7 mouse cellular contexts compared by ENCODE assay signal in the genomic region with DNA sequence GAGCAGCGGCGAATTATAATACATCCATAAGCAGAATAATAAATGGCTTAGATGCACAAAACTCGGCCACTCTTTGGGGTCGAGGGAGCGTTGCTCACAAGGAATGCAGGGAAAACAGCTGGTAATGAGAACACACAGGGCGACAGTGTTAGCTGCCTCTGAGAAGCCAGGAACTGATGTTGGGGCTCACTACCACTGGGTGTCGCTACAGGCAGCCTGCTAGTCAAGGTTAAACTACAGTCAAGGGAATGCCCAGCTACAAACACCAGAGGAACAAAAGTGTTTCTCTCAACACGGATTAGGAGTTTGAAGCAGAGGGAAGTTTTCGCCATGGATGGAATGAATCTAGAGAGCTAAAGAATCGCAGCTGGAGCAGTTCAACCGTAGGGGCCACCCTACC.
DNase-seq lines count a peak whose midpoint lies in the region; ATAC-seq lines count a peak whose summit lies in the region.

No protein-coding gene starts in this region.

- H3K9me3 ChIP-seq in hindbrain, embryonic 15.5 days, result no peaks in the 10 kb centered on the region
- no peaks in the 10 kb centered on the region for H3K9me3 ChIP-seq in midbrain, embryonic 10.5 days (replicated peaks)

- DNase-seq in adipocyte (ENCODE audit: low spot score), result peak; percentile 50
- peak; percentile 25 for DNase-seq in cerebellum, adult 9-11 months
- peak; percentile 39 to 82 for DNase-seq in frontal cortex, postnatal 10 days (ENCODE audit: low spot score in 2 of 2)
- DNase-seq in left cerebral cortex, adult 11 months (ENCODE audit: low spot score), result peak; percentile 54
- peak; percentile 83 for DNase-seq in midbrain, embryonic 10.5 days (ENCODE audit: low spot score)
- peak; percentile 30 to 63 for DNase-seq in spleen, postnatal 4 days (ENCODE audit: low spot score in 2 of 2)

- no peak overlapping the region for H3K9ac ChIP-seq in hindbrain, embryonic 15.5 days

- H3K27ac ChIP-seq in hindbrain, embryonic 15.5 days (replicated peaks), result no peak overlapping the region
- no peak overlapping the region for H3K27ac ChIP-seq in midbrain, embryonic 10.5 days (replicated peaks)

- no peaks in the 10 kb centered on the region for H3K36me3 ChIP-seq in hindbrain, embryonic 15.5 days
- H3K36me3 ChIP-seq in midbrain, embryonic 10.5 days, result no peaks in the 10 kb centered on the region

- peaks cover 33% of the 10 kb centered on the region for H3K27me3 ChIP-seq in hindbrain, embryonic 15.5 days
- H3K27me3 ChIP-seq in midbrain, embryonic 10.5 days (ENCODE audit: low read depth, poor library complexity, severe bottlenecking), result peaks cover 45% of the 10 kb centered on the region

- peaks cover 9% of the 10 kb centered on the region for H3K4me1 ChIP-seq in hindbrain, embryonic 15.5 days (replicated peaks)
- H3K4me1 ChIP-seq in midbrain, embryonic 10.5 days, result peaks cover 12% of the 10 kb centered on the region

- 0 out of 2 replicates have a peak overlapping the region, but pooled peaks have one; percentile 13 for H3K4me2 ChIP-seq in hindbrain, embryonic 15.5 days

- WGBS in hindbrain, embryonic 15.5 days, result 9% methylated on average over 11 of the region's 11 CpGs
- WGBS in midbrain, embryonic 10.5 days, result 9% methylated on average over 11 of the region's 11 CpGs

- peak; percentile 83 for ATAC-seq in hindbrain, embryonic 15.5 days (ENCODE audit: low FRiP score, low read depth)

- no peak overlapping the region for H3K4me3 ChIP-seq in hindbrain, embryonic 15.5 days
- no peak overlapping the region for H3K4me3 ChIP-seq in midbrain, embryonic 10.5 days

Comparison
In these comparisons a context has a peak if more than half of its experiments do, and no peak if none do; other contexts are left out.
1. DNase-seq: peak in every context shown above with its lines; median percentile 83 in midbrain, embryonic 10.5 days; 60 in frontal cortex, postnatal 10 days; 54 in left cerebral cortex, adult 11 months; 50 in adipocyte; 46 in spleen, postnatal 4 days; 25 in cerebellum, adult 9-11 months.